Mouse (Mus musculus) stomach, embryonic 14.5 days (tissue): ENCODE data around the gene Gpr146. TPM values are rescaled to one million over a fixed set of nuclear protein-coding genes. Genes with fewer than 3 reads are reported as not detected.

Source experiments
- ATAC-seq: fragments of 200-750 bp; cut with Nextera tagmentation; 2 replicates; pipeline ENCODE4 v1.8.0; 2017; ENCODE audit warnings: low read depth, moderate TSS enrichment; ENCODE audit not compliant: insufficient number of reproducible peaks, insufficient read depth, low FRiP score
- H3K27ac ChIP-seq: fragments of 300-500 bp; sonication (generic); 2 replicates; pipeline ENCODE4 v1.5.1; 2014; ENCODE audit warnings: mild to moderate bottlenecking, low read length, moderate library complexity, mixed read lengths
- H3K27me3 ChIP-seq: fragments of 300-500 bp; sonication (generic); 2 replicates; pipeline ENCODE4 v1.6.1; 2014; ENCODE audit warnings: low read length, control low read depth, mixed read lengths; ENCODE audit not compliant: control insufficient read depth, insufficient read depth
- H3K36me3 ChIP-seq: fragments of 300-500 bp; sonication (generic); 2 replicates; pipeline ENCODE4 v1.6.1; 2014; ENCODE audit warnings: mild to moderate bottlenecking, control low read depth, low read length, moderate library complexity, mixed read lengths; ENCODE audit not compliant: control insufficient read depth, insufficient read depth
- H3K4me1 ChIP-seq: fragments of 300-500 bp; sonication (generic); 2 replicates; pipeline ENCODE4 v1.6.1; 2014; ENCODE audit warnings: low read length, control low read depth, mixed read lengths; ENCODE audit not compliant: control insufficient read depth, insufficient read depth
- H3K4me2 ChIP-seq: fragments of 300-500 bp; sonication (generic); replicated peaks from 2 replicates; pipeline ENCODE4 v1.6.1; 2014; ENCODE audit warnings: low read depth, low read length, control low read depth
- H3K4me3 ChIP-seq: fragments of 300-500 bp; sonication (generic); 2 replicates; pipeline ENCODE4 v1.5.1; 2014; ENCODE audit warnings: low read depth, low read length, control low read depth
- H3K9ac ChIP-seq: fragments of 300-500 bp; sonication (generic); replicated peaks from 2 replicates; pipeline ENCODE4 v1.6.1; 2014; ENCODE audit warnings: low read depth, mild to moderate bottlenecking, control low read depth, low read length, moderate library complexity, mixed read lengths
- H3K9me3 ChIP-seq: fragments of 300-500 bp; sonication (generic); 2 replicates; pipeline ENCODE4 v1.6.1; 2016; ENCODE audit warnings: low read depth, low read length, control low read depth; ENCODE audit not compliant: control insufficient read depth
- WGBS: fragments of 180-500 bp; shearing (Covaris S2); extraction: QIAGEN DNeasy Blood & Tissue Kit; methylation state at CpG from one replicate; pipeline ENCODE4 v1.1.7; 2014; 5-methylcytosine and 5-hydroxymethylcytosine counted together
- polyA plus RNA-seq: library from polyadenylated mRNA; unstranded; fragments of >200 nt; fragmentation: Nextera tagmentation; extraction: Ambion mirVana; gene quantifications from 2 replicates; pipeline ENCODE4 v1.2.1, GENCODE M21; 2014

Gpr146 gene
- polyA plus RNA-seq, 1 experiment from 2014 or later = 1.3 TPM

GRCm38 (mm10) chr5:139425198-139425597 lies 47.7 kb downstream of the Gpr146 start:
- peaks cover 17% of the 10 kb centered on the region; the same call in 1 of the 2 replicates for H3K4me1 ChIP-seq
- no peak overlapping the region for H3K9ac ChIP-seq
- no peaks in the 10 kb centered on the region for H3K36me3 ChIP-seq
- no peaks in the 10 kb centered on the region for H3K27me3 ChIP-seq
- H3K9me3 ChIP-seq = no peaks in the 10 kb centered on the region
- ATAC-seq = no peak
- no peak overlapping the region for H3K27ac ChIP-seq
- no peak overlapping the region for H3K4me2 ChIP-seq
- WGBS = 72% methylated on average over 9 of the region's 9 CpGs
- H3K4me3 ChIP-seq = no peak overlapping the region

GRCm38 (mm10) chr5:139427001-139427400 lies 49.5 kb downstream of the Gpr146 start:
- WGBS = 84% methylated on average over 9 of the region's 9 CpGs
- no peak overlapping the region for H3K9ac ChIP-seq
- H3K27me3 ChIP-seq = no peaks in the 10 kb centered on the region
- no peaks in the 10 kb centered on the region for H3K36me3 ChIP-seq
- no peak overlapping the region for H3K4me3 ChIP-seq
- H3K9me3 ChIP-seq = no peaks in the 10 kb centered on the region
- H3K4me2 ChIP-seq = no peak overlapping the region
- peaks cover 17% of the 10 kb centered on the region; the same call in 1 of the 2 replicates for H3K4me1 ChIP-seq
- H3K27ac ChIP-seq = no peak overlapping the region
- ATAC-seq = no peak

- no peak overlapping the region for H3K4me3 ChIP-seq
- no peak for ATAC-seq
- H3K36me3 ChIP-seq = no peaks in the 10 kb centered on the region
- WGBS = 79% methylated on average over 9 of the region's 9 CpGs
- H3K27ac ChIP-seq = no peak overlapping the region
- no peak overlapping the region for H3K4me2 ChIP-seq
- H3K4me1 ChIP-seq = peaks cover 9% of the 10 kb centered on the region; the same call in 1 of the 2 replicates
- no peak overlapping the region for H3K9ac ChIP-seq
- H3K9me3 ChIP-seq = no peaks in the 10 kb centered on the region
- H3K27me3 ChIP-seq = no peaks in the 10 kb centered on the region
Measured at GRCm38 (mm10) chr5:139427989-139428388, 50.5 kb downstream of the Gpr146 start.

- Histone ChIP-seq H3K4me1 (peaks cover 3% of the 10 kb centered on the region; the same call in 1 of the 2 replicates), H3K9me3 (no peaks in the 10 kb centered on the region), H3K27me3 (no peaks in the 10 kb centered on the region), H3K27ac (no peak overlapping the region), H3K36me3 (no peaks in the 10 kb centered on the region), H3K9ac (no peak overlapping the region), H3K4me2 (no peak overlapping the region), H3K4me3 (no peak overlapping the region)
- peak; percentile 50; the same call in 1 of the 2 replicates for ATAC-seq
- 33% methylated on average over 12 of the region's 12 CpGs for WGBS
Measured at GRCm38 (mm10) chr5:139429818-139430341, 52.4 kb downstream of the Gpr146 start.

- WGBS = 87% methylated on average over 6 of the region's 6 CpGs
- ATAC-seq = no peak
- H3K4me1 ChIP-seq = peaks cover 3% of the 10 kb centered on the region; the same call in 1 of the 2 replicates
Measured at GRCm38 (mm10) chr5:139432333-139432732, 54.8 kb downstream of the Gpr146 start.

GRCm38 (mm10) chr5:139432747-139433508 lies 55.4 kb downstream of the Gpr146 start:
- WGBS = 77% methylated on average over 7 of the region's 7 CpGs

More at GRCm38 (mm10) chr5:139432333-139432732, 54.8 kb downstream of the Gpr146 start:
- no peaks in the 10 kb centered on the region for H3K36me3 ChIP-seq
- H3K4me3 ChIP-seq = no peak overlapping the region
- H3K27me3 ChIP-seq = no peaks in the 10 kb centered on the region
- H3K9me3 ChIP-seq = no peaks in the 10 kb centered on the region
- no peak overlapping the region for H3K27ac ChIP-seq
- no peak overlapping the region for H3K9ac ChIP-seq
- H3K4me2 ChIP-seq = no peak overlapping the region

GRCm38 (mm10) chr5:139433842-139434568 lies 56.5 kb downstream of the Gpr146 start:
- Histone ChIP-seq H3K4me2 (no peak overlapping the region), H3K9ac (no peak overlapping the region), H3K4me1 (peaks cover 3% of the 10 kb centered on the region; the same call in 1 of the 2 replicates), H3K27me3 (no peaks in the 10 kb centered on the region), H3K36me3 (no peaks in the 10 kb centered on the region), H3K9me3 (no peaks in the 10 kb centered on the region), H3K27ac (no peak overlapping the region), H3K4me3 (no peak overlapping the region)
- WGBS = 78% methylated on average over 9 of the region's 9 CpGs
- no peak for ATAC-seq

More at GRCm38 (mm10) chr5:139432747-139433508, 55.4 kb downstream of the Gpr146 start:
- no peaks in the 10 kb centered on the region for H3K9me3 ChIP-seq
- no peaks in the 10 kb centered on the region for H3K27me3 ChIP-seq
- H3K4me2 ChIP-seq = no peak overlapping the region
- peaks cover 3% of the 10 kb centered on the region; the same call in 1 of the 2 replicates for H3K4me1 ChIP-seq
- no peak overlapping the region for H3K9ac ChIP-seq
- no peaks in the 10 kb centered on the region for H3K36me3 ChIP-seq
- no peak overlapping the region for H3K27ac ChIP-seq
- no peak for ATAC-seq
- H3K4me3 ChIP-seq = no peak overlapping the region

GRCm38 (mm10) chr5:139434940-139435339 lies 57.4 kb downstream of the Gpr146 start:
- no peak for ATAC-seq
- Histone ChIP-seq H3K27ac (no peak overlapping the region), H3K4me2 (no peak overlapping the region), H3K4me1 (no peaks in the 10 kb centered on the region; the same call in 1 of the 2 replicates), H3K4me3 (no peak overlapping the region), H3K36me3 (no peaks in the 10 kb centered on the region), H3K9me3 (no peaks in the 10 kb centered on the region), H3K27me3 (no peaks in the 10 kb centered on the region), H3K9ac (no peak overlapping the region)
- WGBS = 35% methylated on average over 8 of the region's 8 CpGs
